Mouse (Mus musculus): Measurements from ENCODE around the gene Lrrc52. TPM values are rescaled to one million over a fixed set of nuclear protein-coding genes. Genes with fewer than 3 reads are reported as not detected.

Lrrc52 gene
- polyA plus RNA-seq, 1 experiment from 2014 or later, result not detected

Other genes starting within 250 kb of the Lrrc52 start
- gene Uck2, start 181.5 kb downstream of the Lrrc52 start, polyA plus RNA-seq (2014; fragmentation: Nextera tagmentation; extraction: Ambion mirVana), result 125 and 140 TPM in 2 replicates
- 75.2 and 78.5 TPM in 2 replicates for gene Tmco1, start 158.4 kb downstream of the Lrrc52 start, polyA plus RNA-seq (2014; fragmentation: Nextera tagmentation; extraction: Ambion mirVana)
- 38.3 and 41.4 TPM in 2 replicates for gene Aldh9a1, start 116.8 kb downstream of the Lrrc52 start, polyA plus RNA-seq (2014; fragmentation: Nextera tagmentation; extraction: Ambion mirVana)
- 51.8 and 54.0 TPM in 2 replicates for gene Mgst3, start 72.9 kb downstream of the Lrrc52 start, polyA plus RNA-seq (2014; fragmentation: Nextera tagmentation; extraction: Ambion mirVana)
- 2.1 and 2.3 TPM in 2 replicates for gene Rxrg, start 131.6 kb upstream of the Lrrc52 start, polyA plus RNA-seq (2014; fragmentation: Nextera tagmentation; extraction: Ambion mirVana)
- gene Lmx1a, start 222.5 kb upstream of the Lrrc52 start, polyA plus RNA-seq (2014; fragmentation: Nextera tagmentation; extraction: Ambion mirVana), result 7.1 and 8.4 TPM in 2 replicates

All from forebrain, embryonic 11.5 days (tissue).